Mouse (Mus musculus): Measurements from ENCODE around the gene Sesn2.

DNA sequence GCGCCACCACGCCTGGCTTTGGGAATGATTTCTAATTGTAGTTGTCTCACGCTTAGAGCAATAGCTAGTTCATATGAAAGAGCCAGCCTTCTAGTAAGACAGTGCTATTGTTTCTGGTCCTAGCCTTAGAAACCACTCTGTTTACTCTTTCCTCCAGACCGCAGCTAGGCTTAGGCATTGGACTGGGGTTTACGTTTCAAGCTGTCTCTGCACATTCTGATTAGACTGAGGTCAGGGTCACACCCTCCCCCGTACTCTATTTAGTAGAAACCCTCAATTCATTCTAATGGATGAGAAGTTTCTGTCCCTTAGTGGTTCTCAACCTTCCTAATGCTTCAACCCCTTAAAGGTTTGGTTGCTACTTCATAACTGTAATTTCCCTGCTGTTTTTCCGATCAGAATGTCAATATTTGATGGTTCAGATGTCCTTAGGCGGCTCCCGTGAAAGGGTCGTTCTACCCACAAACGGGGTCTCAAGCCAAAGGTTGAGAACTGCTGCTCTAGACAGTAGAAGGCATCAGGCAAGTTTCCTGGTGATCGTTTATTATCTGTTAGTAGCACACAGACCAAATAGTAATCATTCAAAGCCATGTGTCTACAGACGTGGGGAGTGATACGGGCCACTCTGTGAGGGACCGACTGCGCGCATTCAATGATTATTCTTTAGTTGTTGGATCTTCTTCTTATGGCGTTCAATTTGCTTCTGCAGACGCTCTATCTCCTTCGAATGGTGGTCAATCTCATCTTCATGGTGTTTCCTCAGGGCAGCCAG, 19.9 kb upstream of the Sesn2 start:
- TF ChIP-seq CTCF (IDR thresholded peaks at IDR 0.05; ENCODE audit: low read depth) = no peak
- no peak for TF ChIP-seq EP300 (IDR thresholded peaks at IDR 0.05; ENCODE audit: low read depth)
